Mouse (Mus musculus): Measurements from ENCODE around the gene Srd5a3.
"Not testable (repeated sequence)": the region's sequence is repeated elsewhere in the genome, so short reads cannot be mapped to it uniquely, and the experiment has no call there.

The Srd5a3 gene

DNA sequence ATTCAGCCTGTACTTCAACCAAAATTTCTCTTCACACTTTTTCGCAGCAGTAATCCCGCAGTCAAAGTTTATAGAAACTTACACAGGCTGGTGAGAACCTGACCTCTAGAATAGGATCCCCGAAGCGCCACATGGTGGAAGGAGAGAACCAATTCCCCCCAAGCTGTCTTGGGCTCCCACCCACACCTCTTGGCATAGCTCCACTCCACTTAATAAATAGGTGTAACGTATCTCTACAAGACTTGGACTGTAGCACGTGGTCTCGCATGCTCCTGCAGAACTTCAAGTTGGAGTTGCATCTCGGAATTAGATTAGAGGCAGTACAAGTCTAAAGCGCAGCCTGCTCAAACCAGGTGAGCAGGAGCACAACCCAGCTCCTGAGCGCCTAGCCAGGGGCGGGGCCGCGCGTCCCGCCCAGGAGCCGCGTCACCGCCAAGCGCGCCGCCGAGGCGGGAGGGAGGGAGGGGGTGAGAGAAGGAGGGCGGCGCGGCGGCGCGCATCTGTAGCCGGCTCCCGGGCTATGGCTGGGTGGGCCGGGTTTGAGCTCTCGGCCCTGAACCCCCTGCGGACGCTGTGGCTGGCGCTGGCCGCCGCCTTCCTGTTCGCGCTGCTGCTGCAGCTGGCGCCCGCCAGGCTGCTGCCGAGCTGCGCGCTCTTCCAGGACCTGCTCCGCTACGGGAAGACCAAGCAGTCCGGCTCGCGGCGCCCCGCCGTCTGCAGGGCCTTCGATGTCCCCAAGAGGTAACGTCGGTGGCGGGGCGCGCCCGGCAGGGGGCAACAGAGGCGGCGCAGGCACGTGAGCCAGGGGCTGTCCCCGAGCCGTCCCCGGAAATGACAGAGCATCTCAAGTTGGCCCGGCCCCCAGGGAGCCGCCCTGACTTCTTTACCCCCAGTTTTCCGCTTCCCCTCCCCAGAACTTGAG, at the start of gene Srd5a3:
Srd5a3 (plus strand) TSS at position 464 of the 922 bp plus-strand sequence.
- in situ Hi-C loops (cut with MboI; ENCODE audit: unreplicated experiment in 2 of 2): loop anchor here (5.0 to 25.0 kb wide), 5 partner anchors 42 to 1103 kb away; partner anchors contain the start of genes Chic2 (in 1 of the 2), Exoc1 (in 1 of the 2) and Tmem165 (in 1 of the 2)

GRCm38 (mm10) chr5:76103809-76104208, 36.3 kb upstream of the Srd5a3 start:
- in situ Hi-C loops (cut with MboI; ENCODE audit: unreplicated experiment in 2 of 2): not testable (repeated sequence)

GRCm38 (mm10) chr5:76107306-76107705, 32.8 kb upstream of the Srd5a3 start:
- in situ Hi-C loops (cut with MboI; ENCODE audit: unreplicated experiment in 2 of 2): no loop called here

- in situ Hi-C loops (cut with MboI; ENCODE audit: unreplicated experiment in 2 of 2): no loop called here
Measured at GRCm38 (mm10) chr5:76108496-76108895, 31.6 kb upstream of the Srd5a3 start.

GRCm38 (mm10) chr5:76111173-76111572, 28.9 kb upstream of the Srd5a3 start:
- in situ Hi-C loops (cut with MboI; ENCODE audit: unreplicated experiment in 2 of 2): no loop called here

DNA sequence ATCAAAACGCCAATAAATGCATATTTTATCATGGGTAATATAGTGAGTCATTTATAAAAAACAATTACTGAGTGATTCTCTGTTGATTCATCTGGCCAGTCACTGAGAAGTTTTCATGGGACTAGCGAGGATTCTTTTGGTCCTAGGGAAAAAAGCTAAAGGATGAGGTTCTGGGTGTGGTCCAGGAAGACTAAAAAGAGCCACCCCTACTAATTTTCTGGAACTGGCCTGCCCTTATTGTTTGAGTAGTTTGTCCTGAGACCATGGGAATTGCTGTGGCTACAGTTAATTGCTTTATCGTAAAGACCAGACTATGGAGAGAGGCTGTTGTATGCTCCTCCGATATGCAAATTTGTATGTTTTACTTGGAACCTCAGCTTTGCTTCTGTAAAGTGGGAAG, 28.1 kb upstream of the Srd5a3 start:
- in situ Hi-C loops (cut with MboI; ENCODE audit: unreplicated experiment in 2 of 2): no loop called here

DNA sequence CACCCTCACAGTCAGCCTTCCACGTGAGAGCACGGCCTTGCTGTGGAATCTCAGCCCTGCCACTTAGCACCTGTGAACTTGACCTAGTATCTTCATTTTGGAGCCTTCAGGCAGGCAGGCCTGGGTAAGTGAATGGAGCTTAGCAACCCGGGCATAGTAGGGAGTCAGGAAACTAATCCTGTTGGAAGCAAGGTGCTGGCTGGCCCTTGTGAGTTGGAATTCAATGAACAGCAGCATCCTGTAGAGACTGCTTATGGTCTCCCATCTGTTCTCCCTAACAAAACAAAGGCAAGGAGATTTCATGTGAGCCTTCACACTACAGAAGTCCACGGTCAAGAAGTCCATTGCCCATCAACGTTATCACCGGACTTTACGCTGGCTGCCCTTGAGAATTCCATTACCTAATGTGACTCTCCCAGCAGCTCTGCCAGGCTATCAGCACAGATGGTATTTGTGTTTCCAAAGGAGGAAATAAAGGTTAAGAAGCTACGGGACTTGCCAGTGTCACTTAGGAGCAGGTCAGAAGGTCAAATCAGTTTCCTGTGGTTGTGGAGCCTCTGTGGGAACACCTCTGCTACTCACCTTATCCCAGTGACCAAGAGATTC, 24.5 kb upstream of the Srd5a3 start:
- in situ Hi-C loops (cut with MboI; ENCODE audit: unreplicated experiment in 2 of 2): no loop called here

DNA sequence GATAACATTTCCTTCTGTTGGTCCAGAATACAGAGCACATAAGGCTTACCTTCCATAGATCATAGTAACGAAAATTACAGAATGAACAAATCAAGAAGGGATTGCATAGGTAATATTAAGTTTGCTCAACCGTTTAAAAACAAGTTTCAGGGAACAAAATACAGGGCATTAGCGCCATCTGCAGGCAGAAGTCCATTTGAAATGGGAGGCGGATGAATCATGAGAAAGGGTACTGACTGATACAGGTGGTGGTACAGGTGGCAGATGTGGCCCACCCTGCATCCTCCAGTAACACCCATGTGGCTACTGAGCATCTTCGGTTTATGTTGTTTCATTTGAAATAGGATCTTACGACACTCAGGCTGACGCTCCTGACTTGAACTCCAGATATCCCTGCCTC, 21.6 kb upstream of the Srd5a3 start:
- in situ Hi-C loops (cut with MboI; ENCODE audit: unreplicated experiment in 2 of 2): no loop called here

GRCm38 (mm10) chr5:76120634-76121033, 19.4 kb upstream of the Srd5a3 start:
- in situ Hi-C loops (cut with MboI; ENCODE audit: unreplicated experiment in 2 of 2): no loop called here

GRCm38 (mm10) chr5:76127584-76128316, 12.3 kb upstream of the Srd5a3 start:
- in situ Hi-C loops (cut with MboI; ENCODE audit: unreplicated experiment in 2 of 2): loop anchor here in 1 of 2 experiments (25.0 kb wide), 1 partner anchor 1090 kb away; the partner anchor contains the start of gene Chic2

DNA sequence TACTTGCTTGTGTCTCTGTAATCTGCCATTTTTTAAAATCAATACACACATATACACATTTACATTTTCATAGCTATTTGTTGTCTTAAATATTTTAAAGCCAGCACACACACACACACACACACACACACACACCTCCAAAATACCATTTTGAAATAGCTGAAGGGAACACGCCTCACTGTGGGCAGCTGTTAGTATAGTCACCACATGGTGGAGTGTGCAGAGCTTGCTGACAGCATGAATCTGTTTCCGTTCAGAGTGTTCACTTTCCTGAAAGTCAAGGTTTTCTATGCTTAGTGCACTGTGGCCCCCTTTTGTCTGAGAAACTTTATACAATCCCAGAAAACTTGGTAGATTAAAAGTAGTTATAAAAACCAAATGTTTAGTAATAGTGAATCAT, 9.8 kb upstream of the Srd5a3 start:
- in situ Hi-C loops (cut with MboI; ENCODE audit: unreplicated experiment in 2 of 2): loop anchor here (10.0 to 25.0 kb wide), 3 partner anchors 395 to 1093 kb away; partner anchors contain the start of genes Chic2 (in 1 of the 2) and Exoc1 (in 1 of the 2)

- in situ Hi-C loops (cut with MboI; ENCODE audit: unreplicated experiment in 2 of 2): loop anchor here (10.0 to 25.0 kb wide), 3 partner anchors 393 to 1095 kb away; partner anchors contain the start of genes Chic2 (in 1 of the 2) and Exoc1 (in 1 of the 2)
Measured at GRCm38 (mm10) chr5:76131990-76132389, 8.1 kb upstream of the Srd5a3 start.

DNA sequence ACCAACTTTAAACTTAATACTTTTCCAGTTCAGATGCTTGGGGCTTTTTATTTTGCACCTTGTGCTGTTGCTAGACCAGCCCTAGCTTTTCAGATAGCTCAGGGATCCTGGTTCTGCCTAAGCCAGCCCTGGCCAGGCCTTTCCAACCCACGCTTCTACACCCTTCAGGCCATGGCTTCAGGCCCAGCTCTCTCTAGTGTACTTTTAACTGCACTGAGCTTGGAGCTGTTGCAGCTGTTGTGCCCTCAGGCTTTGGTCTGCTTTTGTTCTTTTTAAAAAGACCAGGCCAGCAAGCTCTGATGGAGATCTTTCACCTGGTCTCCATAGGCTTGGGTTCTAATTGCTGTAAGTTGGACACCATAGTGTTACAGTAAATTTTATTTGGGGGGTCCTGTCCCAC, 4.4 kb upstream of the Srd5a3 start:
- in situ Hi-C loops (cut with MboI; ENCODE audit: unreplicated experiment in 2 of 2): loop anchor here (5.0 to 25.0 kb wide), 4 partner anchors 172 to 1098 kb away; partner anchors contain the start of genes Chic2 (in 1 of the 2) and Exoc1 (in 1 of the 2)

GRCm38 (mm10) chr5:76136271-76136670, 3.8 kb upstream of the Srd5a3 start:
- in situ Hi-C loops (cut with MboI; ENCODE audit: unreplicated experiment in 2 of 2): loop anchor here (5.0 to 25.0 kb wide), 4 partner anchors 171 to 1099 kb away; partner anchors contain the start of genes Chic2 (in 1 of the 2) and Exoc1 (in 1 of the 2)

DNA sequence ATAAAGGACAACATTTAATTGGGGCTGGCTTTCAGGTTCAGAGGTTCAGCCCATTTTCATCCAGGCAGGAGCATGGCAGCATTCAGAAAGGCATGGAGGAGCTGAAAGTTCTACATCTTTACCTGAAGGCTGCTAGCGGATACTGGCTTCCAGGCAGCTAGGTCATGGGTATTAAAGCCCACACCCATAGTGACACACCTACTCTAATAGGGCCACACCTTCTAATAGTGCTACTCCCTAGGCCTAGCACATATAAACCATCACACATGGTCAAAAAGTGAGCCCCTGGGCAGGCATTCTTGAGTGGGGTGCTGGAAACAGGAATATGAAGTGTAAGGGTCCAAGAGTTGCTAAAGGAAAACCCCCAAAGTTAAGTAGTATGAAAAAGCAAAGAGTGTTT, 2.5 kb upstream of the Srd5a3 start:
- in situ Hi-C loops (cut with MboI; ENCODE audit: unreplicated experiment in 2 of 2): loop anchor here (5.0 to 25.0 kb wide), 4 partner anchors 170 to 1100 kb away; partner anchors contain the start of genes Chic2 (in 1 of the 2) and Exoc1 (in 1 of the 2)

DNA sequence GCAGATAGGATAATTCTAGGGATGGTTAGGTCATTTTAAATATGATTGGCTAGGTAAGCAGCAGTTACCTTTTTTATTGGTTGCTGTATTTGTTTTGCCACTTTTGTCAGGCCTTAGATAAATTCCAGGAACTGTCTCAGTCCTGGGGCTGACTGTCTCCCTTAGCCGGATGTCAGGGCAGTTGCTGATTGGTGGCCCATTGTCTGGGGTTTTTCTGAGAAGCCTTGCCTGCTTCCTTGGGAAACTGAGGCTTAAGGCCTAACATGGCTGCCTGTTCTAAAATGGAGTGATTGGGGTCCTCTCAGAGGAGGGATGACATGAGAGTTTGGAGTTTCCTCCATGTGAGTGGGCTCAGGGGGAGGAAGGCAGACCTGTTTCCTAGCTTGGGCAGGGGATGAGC, 2.0 kb upstream of the Srd5a3 start:
- in situ Hi-C loops (cut with MboI; ENCODE audit: unreplicated experiment in 2 of 2): loop anchor here (5.0 to 25.0 kb wide), 4 partner anchors 169 to 1101 kb away; partner anchors contain the start of genes Chic2 (in 1 of the 2) and Exoc1 (in 1 of the 2)

DNA sequence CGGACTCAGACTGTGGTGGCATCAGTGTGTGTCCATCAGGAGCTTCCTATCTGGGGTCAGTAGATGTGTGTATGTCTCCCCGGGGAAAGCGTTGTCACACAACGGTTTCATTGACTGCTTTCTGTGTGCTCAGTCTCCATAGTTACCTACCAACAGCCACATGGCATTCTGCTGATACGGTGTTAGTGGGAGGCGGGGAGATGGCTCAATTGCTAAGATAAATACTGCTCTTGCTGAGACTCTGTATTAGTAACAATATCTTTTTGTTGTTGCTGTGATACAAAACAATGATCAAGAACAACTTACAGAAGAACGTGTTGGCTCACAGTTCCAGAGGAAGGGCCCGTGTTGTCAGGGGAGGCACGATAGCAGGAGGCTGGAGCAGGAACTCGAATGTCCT, 1.6 kb upstream of the Srd5a3 start:
- in situ Hi-C loops (cut with MboI; ENCODE audit: unreplicated experiment in 2 of 2): loop anchor here (5.0 to 25.0 kb wide), 4 partner anchors 169 to 1101 kb away; partner anchors contain the start of genes Chic2 (in 1 of the 2) and Exoc1 (in 1 of the 2)

DNA sequence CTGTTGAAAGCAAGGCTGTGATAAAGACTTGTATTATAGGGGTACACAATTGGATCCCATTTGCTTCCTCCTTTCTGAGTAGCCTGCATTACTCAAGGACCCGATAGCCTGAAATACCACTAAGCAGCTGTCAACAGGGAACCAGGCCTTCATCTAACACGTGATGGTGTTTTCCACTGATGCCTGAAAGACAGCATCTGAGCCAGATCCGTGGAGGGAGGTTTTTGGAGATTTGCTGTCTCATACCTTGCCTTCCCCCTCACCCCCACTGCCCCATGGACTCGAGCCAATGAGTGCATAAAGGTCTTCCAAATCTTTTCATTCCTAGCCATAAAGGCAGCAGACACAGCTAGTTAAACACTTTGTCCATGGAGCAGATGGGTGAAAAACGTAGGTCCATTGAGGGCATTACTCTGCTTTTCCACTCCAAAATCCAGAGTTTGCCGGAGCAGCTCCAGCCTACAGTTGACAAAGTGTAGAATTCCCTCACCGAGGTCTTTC, 850 bp upstream of the Srd5a3 start:
- in situ Hi-C loops (cut with MboI; ENCODE audit: unreplicated experiment in 2 of 2): loop anchor here (5.0 to 25.0 kb wide), 4 partner anchors 168 to 1102 kb away; partner anchors contain the start of genes Chic2 (in 1 of the 2) and Exoc1 (in 1 of the 2)

DNA sequence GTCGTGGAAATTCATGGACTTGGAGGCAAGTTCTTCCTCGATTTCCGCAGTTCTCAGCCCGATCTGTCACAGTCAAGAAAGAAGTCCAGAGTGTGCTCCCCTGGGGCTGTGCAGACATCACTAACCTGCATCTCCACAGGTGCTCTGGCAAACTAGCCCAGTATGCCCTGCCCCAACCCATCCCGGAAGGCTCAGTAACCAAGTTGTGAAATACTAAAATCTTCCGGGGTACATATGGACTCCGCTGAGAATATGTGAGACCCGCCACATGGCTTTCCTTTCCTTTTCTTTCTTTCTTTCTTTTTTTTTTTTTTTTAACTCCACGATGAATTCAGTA, 627 bp downstream of the Srd5a3 start:
- in situ Hi-C loops (cut with MboI; ENCODE audit: unreplicated experiment in 2 of 2): loop anchor here in 1 of 2 experiments (5.0 to 25.0 kb wide), 3 partner anchors 42 to 1103 kb away; partner anchors contain the start of genes Chic2 and Tmem165

- in situ Hi-C loops (cut with MboI; ENCODE audit: unreplicated experiment in 2 of 2): loop anchor here in 1 of 2 experiments (5.0 to 25.0 kb wide), 3 partner anchors 39 to 1106 kb away; partner anchors contain the start of genes Chic2 and Tmem165
Measured at GRCm38 (mm10) chr5:76143356-76143755, 3.3 kb downstream of the Srd5a3 start.

All from v-Abl transformed pro-B cells (cell line).